In genomic region chr8:123857361-123857760, GRCm38 (mm10) we compare ENCODE assay signal across 17 mouse cellular contexts. TPM values are rescaled to one million over a fixed set of nuclear protein-coding genes. Genes with fewer than 3 reads are reported as not detected.
A peak's percentile ranks its signal among the peaks of the same experiment; 100 is the strongest.
DNase-seq lines count a peak whose midpoint lies in the region; ATAC-seq and TF ChIP-seq lines count a peak whose summit lies in the region.
"Had no signal": no experiment of that assay in that cellular context is flagged by ENCODE, and none has a peak within 500 bp of the region (broad histone marks: within the 10 kb centered on the region; RNA-seq: fewer than 3 reads in every experiment).

No protein-coding gene starts in this region.

- no peaks in the 10 kb centered on the region for H3K9me3 ChIP-seq in forebrain, embryonic 12.5 days
- no peaks in the 10 kb centered on the region for H3K9me3 ChIP-seq in forebrain, embryonic 16.5 days (ENCODE audit: control insufficient read depth, low read length)
- H3K9me3 ChIP-seq in midbrain, embryonic 12.5 days: no peaks in the 10 kb centered on the region
- no peaks in the 10 kb centered on the region; the same call in 1 of the 2 replicates for H3K9me3 ChIP-seq in midbrain, embryonic 11.5 days (ENCODE audit: control insufficient read depth, low read length)
- no peaks in the 10 kb centered on the region for H3K9me3 ChIP-seq in forebrain, embryonic 14.5 days (replicated peaks; ENCODE audit: control insufficient read depth, low read length)
- no peaks in the 10 kb centered on the region for H3K9me3 ChIP-seq in liver, postnatal 0 days (ENCODE audit: low read length)
- peaks cover 5% of the 10 kb centered on the region; the same call in 1 of the 2 replicates for H3K9me3 ChIP-seq in heart, embryonic 12.5 days (replicated peaks)
- H3K9me3 ChIP-seq: heart, embryonic 15.5 days had no signal

- peaks cover 21% of the 10 kb centered on the region for H3K27me3 ChIP-seq in forebrain, embryonic 12.5 days
- H3K27me3 ChIP-seq in forebrain, embryonic 16.5 days (replicated peaks; ENCODE audit: control insufficient read depth, insufficient read depth, low read length): no peaks in the 10 kb centered on the region
- H3K27me3 ChIP-seq in midbrain, embryonic 12.5 days: peaks cover 22% of the 10 kb centered on the region
- H3K27me3 ChIP-seq in midbrain, embryonic 11.5 days (ENCODE audit: control insufficient read depth, insufficient read depth, low read length): peaks cover 7% of the 10 kb centered on the region; the same call in 1 of the 2 replicates
- H3K27me3 ChIP-seq in forebrain, embryonic 14.5 days (replicated peaks; ENCODE audit: control insufficient read depth, insufficient read depth, low read length): peaks cover 4% of the 10 kb centered on the region; the same call in 1 of the 2 replicates
- peaks cover 15% of the 10 kb centered on the region for H3K27me3 ChIP-seq in liver, postnatal 0 days (ENCODE audit: insufficient read depth, low read length)
- H3K27me3 ChIP-seq in heart, embryonic 12.5 days (replicated peaks): peaks cover 8% of the 10 kb centered on the region; the same call in 1 of the 2 replicates

- WGBS in forebrain, embryonic 12.5 days: 65% methylated on average over 3 of the region's 3 CpGs
- 59% methylated on average over 3 of the region's 3 CpGs for WGBS in forebrain, embryonic 16.5 days
- WGBS in midbrain, embryonic 12.5 days: 63% methylated on average over 3 of the region's 3 CpGs
- WGBS in midbrain, embryonic 11.5 days: 75% methylated on average over 3 of the region's 3 CpGs
- 66% methylated on average over 3 of the region's 3 CpGs for WGBS in forebrain, embryonic 14.5 days
- 77% methylated on average over 3 of the region's 3 CpGs for WGBS in liver, postnatal 0 days (ENCODE audit: insufficient replicate concordance)
- 69% methylated on average over 3 of the region's 3 CpGs for WGBS in heart, embryonic 12.5 days

- ATAC-seq in forebrain, embryonic 12.5 days (ENCODE audit: low FRiP score): no peak
- no peak for ATAC-seq in forebrain, embryonic 16.5 days
- ATAC-seq in midbrain, embryonic 12.5 days (ENCODE audit: low FRiP score, low read depth): no peak
- no peak for ATAC-seq in midbrain, embryonic 11.5 days (ENCODE audit: low FRiP score)
- ATAC-seq in forebrain, embryonic 14.5 days: no peak
- ATAC-seq in liver, postnatal 0 days: no peak
- ATAC-seq in heart, embryonic 12.5 days (ENCODE audit: insufficient number of reproducible peaks, low FRiP score): no peak

- H3K36me3 ChIP-seq in forebrain, embryonic 12.5 days (replicated peaks): no peaks in the 10 kb centered on the region
- H3K36me3 ChIP-seq in forebrain, embryonic 16.5 days (ENCODE audit: control insufficient read depth, insufficient read depth): no peaks in the 10 kb centered on the region
- no peaks in the 10 kb centered on the region for H3K36me3 ChIP-seq in midbrain, embryonic 12.5 days
- H3K36me3 ChIP-seq in midbrain, embryonic 11.5 days (ENCODE audit: control insufficient read depth, insufficient read depth, low read length): no peaks in the 10 kb centered on the region
- H3K36me3 ChIP-seq in forebrain, embryonic 14.5 days (ENCODE audit: control insufficient read depth, insufficient read depth, low read length): no peaks in the 10 kb centered on the region
- no peaks in the 10 kb centered on the region for H3K36me3 ChIP-seq in liver, postnatal 0 days (replicated peaks; ENCODE audit: insufficient read depth, low read length)
- H3K36me3 ChIP-seq in heart, embryonic 12.5 days: no peaks in the 10 kb centered on the region
- H3K36me3 ChIP-seq: heart, embryonic 15.5 days; limb, embryonic 13.5 days had no signal

- no peak overlapping the region for H3K9ac ChIP-seq in forebrain, embryonic 12.5 days
- no peak overlapping the region for H3K9ac ChIP-seq in forebrain, embryonic 16.5 days (replicated peaks; ENCODE audit: low read depth, low read length)
- H3K9ac ChIP-seq in midbrain, embryonic 12.5 days (replicated peaks): no peak overlapping the region
- no peak overlapping the region for H3K9ac ChIP-seq in midbrain, embryonic 11.5 days (ENCODE audit: low read length)
- no peak overlapping the region for H3K9ac ChIP-seq in forebrain, embryonic 14.5 days (ENCODE audit: low read length)
- H3K9ac ChIP-seq in liver, postnatal 0 days (replicated peaks): no peak overlapping the region
- no peak overlapping the region for H3K9ac ChIP-seq in heart, embryonic 12.5 days
- H3K9ac ChIP-seq: heart, embryonic 15.5 days; limb, embryonic 13.5 days had no signal

- H3K27ac ChIP-seq in forebrain, embryonic 12.5 days: no peak overlapping the region
- no peak overlapping the region for H3K27ac ChIP-seq in forebrain, embryonic 16.5 days (ENCODE audit: low read length)
- H3K27ac ChIP-seq in midbrain, embryonic 12.5 days (replicated peaks): no peak overlapping the region
- H3K27ac ChIP-seq in midbrain, embryonic 11.5 days (ENCODE audit: low read depth, low read length): no peak overlapping the region
- H3K27ac ChIP-seq in forebrain, embryonic 14.5 days (ENCODE audit: low read depth, low read length): no peak overlapping the region
- no peak overlapping the region for H3K27ac ChIP-seq in liver, postnatal 0 days (ENCODE audit: low read depth)
- no peak overlapping the region for H3K27ac ChIP-seq in heart, embryonic 12.5 days (ENCODE audit: poor library complexity, severe bottlenecking)
- H3K27ac ChIP-seq: gastrocnemius, adult 2 months; heart, embryonic 15.5 days; limb, embryonic 13.5 days had no signal

- peaks cover 15% of the 10 kb centered on the region for H3K4me1 ChIP-seq in forebrain, embryonic 12.5 days
- H3K4me1 ChIP-seq in forebrain, embryonic 16.5 days (replicated peaks; ENCODE audit: control insufficient read depth, insufficient read depth, low read length): peaks cover 16% of the 10 kb centered on the region
- peaks cover 13% of the 10 kb centered on the region for H3K4me1 ChIP-seq in midbrain, embryonic 12.5 days
- H3K4me1 ChIP-seq in midbrain, embryonic 11.5 days (ENCODE audit: control insufficient read depth, insufficient read depth, low read length): peaks cover 6% of the 10 kb centered on the region
- H3K4me1 ChIP-seq in forebrain, embryonic 14.5 days (ENCODE audit: control insufficient read depth, insufficient read depth, low read length): peaks cover 6% of the 10 kb centered on the region; the same call in 1 of the 2 replicates
- H3K4me1 ChIP-seq in liver, postnatal 0 days (ENCODE audit: insufficient read depth): 0 out of 2 replicates have a peak, but pooled peaks cover 10% of the 10 kb centered on the region
- H3K4me1 ChIP-seq in heart, embryonic 12.5 days (replicated peaks): peaks cover 6% of the 10 kb centered on the region; the same call in 1 of the 2 replicates

- DNase-seq in midbrain, embryonic 11.5 days (ENCODE audit: low spot score, missing footprints): no peak
- no peak for DNase-seq in forebrain, embryonic 14.5 days (ENCODE audit: low spot score)
- no peak for DNase-seq in liver, postnatal 0 days
- DNase-seq in retina, embryonic 14.5 days (ENCODE audit: low spot score): no peak
- DNase-seq: cerebellum, adult 8-10 months; gastrocnemius, adult 2 months; heart, adult 11 months; kidney, adult 9 months; lung, postnatal 10 days; right cerebral cortex, postnatal 4 days; thymus, adult 2 months had no signal

- peak overlapping the region; percentile 96; the same call in 1 of the 2 replicates for H3K4me3 ChIP-seq in forebrain, embryonic 12.5 days (replicated peaks)
- no peak overlapping the region for H3K4me3 ChIP-seq in forebrain, embryonic 16.5 days (replicated peaks; ENCODE audit: low read length)
- H3K4me3 ChIP-seq in midbrain, embryonic 12.5 days: no peak overlapping the region
- no peak overlapping the region for H3K4me3 ChIP-seq in midbrain, embryonic 11.5 days (ENCODE audit: low read depth, low read length)
- no peak overlapping the region for H3K4me3 ChIP-seq in forebrain, embryonic 14.5 days (ENCODE audit: low read depth, low read length)
- no peak overlapping the region for H3K4me3 ChIP-seq in liver, postnatal 0 days (ENCODE audit: low read depth, low read length)
- H3K4me3 ChIP-seq in heart, embryonic 12.5 days: no peak overlapping the region
- H3K4me3 ChIP-seq: gastrocnemius, adult 2 months had no signal

- TF ChIP-seq CTCF in liver, postnatal 0 days (IDR thresholded peaks at IDR 0.05; ENCODE audit: low read depth): no peak

- H3K4me2 ChIP-seq in forebrain, embryonic 12.5 days: peak overlapping the region; percentile 89
- no peak overlapping the region for H3K4me2 ChIP-seq in forebrain, embryonic 16.5 days (ENCODE audit: low read length)
- peak overlapping the region; percentile 86 for H3K4me2 ChIP-seq in midbrain, embryonic 12.5 days (replicated peaks)
- H3K4me2 ChIP-seq in midbrain, embryonic 11.5 days: no peak overlapping the region
- H3K4me2 ChIP-seq in forebrain, embryonic 14.5 days (ENCODE audit: low read length): peak overlapping the region; percentile 89
- peak overlapping the region; percentile 98; the same call in 1 of the 2 replicates for H3K4me2 ChIP-seq in liver, postnatal 0 days (ENCODE audit: low read depth, low read length)
- H3K4me2 ChIP-seq in heart, embryonic 12.5 days: no peak overlapping the region; the same call in 1 of the 2 replicates

- TF ChIP-seq EP300 in liver, postnatal 0 days (IDR thresholded peaks at IDR 0.05; ENCODE audit: low read depth): no peak

RNA-seq across cellular contexts. Expression of gene Ccsap, which starts 2.6 kb away (rescaled TPM):
- polyA plus RNA-seq in forebrain, embryonic 12.5 days (2016; fragmentation: Nextera tagmentation; extraction: Ambion mirVana): 11.7 and 12.3 TPM in 2 replicates
- 6.6 and 7.0 TPM in 2 replicates for polyA plus RNA-seq in forebrain, embryonic 16.5 days (2015; fragmentation: Nextera tagmentation; extraction: Ambion mirVana)
- 9.3 and 11.0 TPM in 2 replicates for polyA plus RNA-seq in midbrain, embryonic 12.5 days (2016; fragmentation: Nextera tagmentation; extraction: Ambion mirVana)
- 7.5 and 7.9 TPM in 2 replicates for polyA plus RNA-seq in midbrain, embryonic 11.5 days (2014; fragmentation: Nextera tagmentation; extraction: Ambion mirVana)
- 5.2 and 6.7 TPM in 2 replicates for polyA plus RNA-seq in forebrain, embryonic 14.5 days (2014; fragmentation: Nextera tagmentation; extraction: Ambion mirVana)
- 1.2 and 1.5 TPM in 2 replicates for polyA plus RNA-seq in liver, postnatal 0 days (2015; fragmentation: Nextera tagmentation; extraction: Ambion mirVana)
- polyA plus RNA-seq in heart, embryonic 12.5 days (2016; fragmentation: Nextera tagmentation; extraction: Ambion mirVana): 3.3 and 4.1 TPM in 2 replicates

RNA-seq across cellular contexts. Expression of gene Acta1, which starts 37.2 kb away (rescaled TPM):
- 0.94 and 2.4 TPM in 2 replicates for polyA plus RNA-seq in forebrain, embryonic 12.5 days (2016; fragmentation: Nextera tagmentation; extraction: Ambion mirVana)
- 6.3 and 6.6 TPM in 2 replicates for polyA plus RNA-seq in forebrain, embryonic 16.5 days (2015; fragmentation: Nextera tagmentation; extraction: Ambion mirVana)
- polyA plus RNA-seq in midbrain, embryonic 12.5 days (2016; fragmentation: Nextera tagmentation; extraction: Ambion mirVana): 0.88 and 1.2 TPM in 2 replicates
- polyA plus RNA-seq in midbrain, embryonic 11.5 days (2014; fragmentation: Nextera tagmentation; extraction: Ambion mirVana): 0.17 TPM in 1 of 2 replicates, not detected in the other
- polyA plus RNA-seq in forebrain, embryonic 14.5 days (2014; fragmentation: Nextera tagmentation; extraction: Ambion mirVana): 3.4 and 4.4 TPM in 2 replicates
- polyA plus RNA-seq in liver, postnatal 0 days (2015; fragmentation: Nextera tagmentation; extraction: Ambion mirVana): 18.6 and 358 TPM in 2 replicates
- 481 and 483 TPM in 2 replicates for polyA plus RNA-seq in heart, embryonic 12.5 days (2016; fragmentation: Nextera tagmentation; extraction: Ambion mirVana)

RNA-seq across cellular contexts. Expression of gene Rab4a, which starts 51.6 kb away (rescaled TPM):
- 61.4 and 63.9 TPM in 2 replicates for polyA plus RNA-seq in forebrain, embryonic 12.5 days (2016; fragmentation: Nextera tagmentation; extraction: Ambion mirVana)
- polyA plus RNA-seq in forebrain, embryonic 16.5 days (2015; fragmentation: Nextera tagmentation; extraction: Ambion mirVana): 82.6 and 83.8 TPM in 2 replicates
- polyA plus RNA-seq in midbrain, embryonic 12.5 days (2016; fragmentation: Nextera tagmentation; extraction: Ambion mirVana): 55.3 and 57.8 TPM in 2 replicates
- polyA plus RNA-seq in midbrain, embryonic 11.5 days (2014; fragmentation: Nextera tagmentation; extraction: Ambion mirVana): 58.8 and 61.2 TPM in 2 replicates
- 68.2 and 74.5 TPM in 2 replicates for polyA plus RNA-seq in forebrain, embryonic 14.5 days (2014; fragmentation: Nextera tagmentation; extraction: Ambion mirVana)
- polyA plus RNA-seq in liver, postnatal 0 days (2015; fragmentation: Nextera tagmentation; extraction: Ambion mirVana): 30.4 and 36.3 TPM in 2 replicates
- polyA plus RNA-seq in heart, embryonic 12.5 days (2016; fragmentation: Nextera tagmentation; extraction: Ambion mirVana): 42.3 and 47.2 TPM in 2 replicates

Comparison
In these comparisons a context has a peak if more than half of its experiments do, and no peak if none do; other contexts are left out.
1. H3K4me2 ChIP-seq: peak in forebrain, embryonic 12.5 days (single experiment), midbrain, embryonic 12.5 days (single experiment), forebrain, embryonic 14.5 days (single experiment) and liver, postnatal 0 days (single experiment); none in forebrain, embryonic 16.5 days (single experiment), midbrain, embryonic 11.5 days (single experiment) and heart, embryonic 12.5 days (single experiment).